Mouse (Mus musculus) common myeloid progenitor, adult 5-6 weeks (primary cell): Measurements from ENCODE around the gene E330017A01Rik. TPM values are rescaled to one million over a fixed set of nuclear protein-coding genes. Genes with fewer than 3 reads are reported as not detected.
"Not testable (repeated sequence)": the region's sequence is repeated elsewhere in the genome, so short reads cannot be mapped to it uniquely, and the experiment has no call there.

Experiments
- ATAC-seq: replicated peaks from 2 replicates; pipeline ENCODE4 v1.8.0; 2016; ENCODE audit warnings: low read depth, mild to moderate bottlenecking, moderate TSS enrichment, inconsistent platforms; ENCODE audit not compliant: poor library complexity, severe bottlenecking
- total RNA-seq: library from RNA; stranded (forward); fragments of 200-1000, 187-1606 nt; gene quantifications from 2 replicates; pipeline ENCODE4 v1.2.3, GENCODE M21; 2017

Gene E330017A01Rik
- total RNA-seq = not detected in 2 replicates

- ATAC-seq = no peak; the same call in 1 of the 2 replicates
Observed at GRCm38 (mm10) chr16:58638689-58639175, at the start of gene E330017A01Rik. TSS of gene E330017A01Rik (minus strand) at chr16:58638739.

- ATAC-seq = peak; percentile 73
Observed at GRCm38 (mm10) chr16:58685548-58686537, 47.3 kb upstream of the E330017A01Rik start.

- no peak for ATAC-seq
Observed at GRCm38 (mm10) chr16:58684537-58684936, 46.0 kb upstream of the E330017A01Rik start.

- ATAC-seq = no peak
Observed at GRCm38 (mm10) chr16:58683911-58684310, 45.4 kb upstream of the E330017A01Rik start.

GRCm38 (mm10) chr16:58682870-58683269 is 44.3 kb upstream of the E330017A01Rik start:
- ATAC-seq = no peak

GRCm38 (mm10) chr16:58682046-58682445 is 43.5 kb upstream of the E330017A01Rik start:
- ATAC-seq = no peak

- ATAC-seq = peak; percentile 58
Observed at GRCm38 (mm10) chr16:58678660-58679059, 40.1 kb upstream of the E330017A01Rik start.

GRCm38 (mm10) chr16:58677491-58677890 is 39.0 kb upstream of the E330017A01Rik start:
- no peak for ATAC-seq

GRCm38 (mm10) chr16:58676633-58677032 is 38.1 kb upstream of the E330017A01Rik start:
- ATAC-seq = no peak

GRCm38 (mm10) chr16:58676156-58676555 is 37.6 kb upstream of the E330017A01Rik start:
- ATAC-seq = no peak

GRCm38 (mm10) chr16:58675256-58675655 is 36.7 kb upstream of the E330017A01Rik start:
- no peak for ATAC-seq

GRCm38 (mm10) chr16:58673811-58674410 is 35.4 kb upstream of the E330017A01Rik start:
- no peak for ATAC-seq

GRCm38 (mm10) chr16:58672396-58672795 is 33.9 kb upstream of the E330017A01Rik start:
- ATAC-seq = no peak

- no peak for ATAC-seq
Observed at GRCm38 (mm10) chr16:58671212-58671985, 32.9 kb upstream of the E330017A01Rik start.

- ATAC-seq = no peak
Observed at GRCm38 (mm10) chr16:58670643-58671042, 32.1 kb upstream of the E330017A01Rik start.

GRCm38 (mm10) chr16:58669917-58670630 is 31.5 kb upstream of the E330017A01Rik start, which contains the start of gene Cpox:
TSS of gene Cpox (plus strand) at chr16:58670292.
- peak; percentile 95 for ATAC-seq

- peak; percentile 22 for ATAC-seq
Observed at GRCm38 (mm10) chr16:58669264-58669663, 30.7 kb upstream of the E330017A01Rik start.

GRCm38 (mm10) chr16:58668586-58668985 is 30.0 kb upstream of the E330017A01Rik start:
- ATAC-seq = no peak

GRCm38 (mm10) chr16:58666681-58667080 is 28.1 kb upstream of the E330017A01Rik start:
- ATAC-seq = not testable (repeated sequence)
